Mouse (Mus musculus): ENCODE results near the gene Sarnp.

Gene Sarnp

GRCm38 (mm10) chr10:128821358-128822056 is 4.4 kb downstream of the Sarnp start, which contains the start of gene Ormdl2:
TSS of gene Ormdl2 (minus strand) at chr10:128821645.
- peak; percentile 99 for DNase-seq (ENCODE audit: low read depth)

- no peak for DNase-seq (ENCODE audit: low read depth)
These were observed 5.0 kb downstream of the Sarnp start for GRCm38 (mm10) chr10:128822135-128822534.

DNA sequence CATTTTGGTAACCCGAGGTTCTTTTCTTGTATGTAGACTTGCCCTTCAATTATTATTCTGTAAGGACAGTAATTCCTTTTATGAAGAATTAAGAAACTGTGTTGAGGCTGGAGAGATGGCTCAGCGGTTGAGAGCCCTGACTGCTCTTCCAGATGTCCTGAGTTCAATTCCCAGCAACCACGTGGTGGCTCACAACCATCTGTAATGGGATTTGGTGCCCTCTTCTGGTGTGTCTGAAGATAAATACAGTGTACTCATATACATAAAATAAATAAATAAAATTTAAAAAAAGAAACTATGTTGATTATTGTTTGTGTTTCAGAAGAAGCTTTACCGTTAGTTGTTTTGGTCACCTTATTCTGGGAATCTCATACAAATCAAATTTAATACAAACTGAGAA is 6.0 kb downstream of the Sarnp start:
- peak; percentile 20 for DNase-seq (ENCODE audit: low read depth)

- DNase-seq (ENCODE audit: low read depth) = peak; percentile 32
These were observed 6.7 kb downstream of the Sarnp start for GRCm38 (mm10) chr10:128823821-128824220.

DNA sequence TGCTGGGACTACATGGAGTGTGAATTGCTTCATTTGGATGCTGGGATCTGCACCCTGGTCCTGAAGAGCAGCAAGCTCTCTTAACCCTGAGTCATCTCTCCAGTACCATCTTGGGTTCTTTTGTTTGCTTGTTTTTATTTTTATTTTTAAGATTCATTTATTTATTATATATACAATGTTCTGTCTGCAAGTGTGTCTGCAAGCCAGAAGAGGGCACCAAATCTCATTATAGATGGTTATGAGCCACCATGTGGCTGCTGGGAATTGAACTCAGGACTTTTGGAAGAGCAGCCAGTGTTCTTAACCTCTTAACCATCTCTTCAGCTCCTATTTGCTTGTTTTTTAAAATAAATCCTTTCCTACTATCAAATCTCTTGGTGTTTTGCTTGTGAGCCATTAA is 20.3 kb downstream of the Sarnp start:
- peak; percentile 18 for DNase-seq (ENCODE audit: low read depth)

GRCm38 (mm10) chr10:128839434-128839833 is 22.3 kb downstream of the Sarnp start:
- DNase-seq (ENCODE audit: low read depth) = no peak

- DNase-seq (ENCODE audit: low read depth) = no peak
These were observed 23.5 kb downstream of the Sarnp start for GRCm38 (mm10) chr10:128840612-128841011.

DNA sequence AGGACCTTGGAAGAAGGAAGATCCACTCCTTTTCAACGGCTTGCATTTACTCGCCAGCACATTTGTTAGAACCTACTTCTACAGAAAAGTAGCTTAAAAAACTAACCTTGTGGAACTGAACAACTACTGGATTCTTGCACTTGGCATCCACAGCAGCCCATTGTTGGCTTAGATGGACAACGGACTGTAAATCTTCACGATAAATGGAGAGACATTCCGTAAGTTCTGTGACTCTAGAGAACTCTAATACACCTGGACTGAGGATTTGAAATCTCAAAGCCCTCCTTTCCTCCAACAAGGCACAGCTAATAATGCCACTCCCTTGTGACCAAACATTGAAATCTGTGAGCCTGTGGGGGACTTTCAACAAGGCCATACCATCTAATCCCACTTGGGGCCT is 26.1 kb downstream of the Sarnp start:
- no peak for DNase-seq (ENCODE audit: low read depth)

DNA sequence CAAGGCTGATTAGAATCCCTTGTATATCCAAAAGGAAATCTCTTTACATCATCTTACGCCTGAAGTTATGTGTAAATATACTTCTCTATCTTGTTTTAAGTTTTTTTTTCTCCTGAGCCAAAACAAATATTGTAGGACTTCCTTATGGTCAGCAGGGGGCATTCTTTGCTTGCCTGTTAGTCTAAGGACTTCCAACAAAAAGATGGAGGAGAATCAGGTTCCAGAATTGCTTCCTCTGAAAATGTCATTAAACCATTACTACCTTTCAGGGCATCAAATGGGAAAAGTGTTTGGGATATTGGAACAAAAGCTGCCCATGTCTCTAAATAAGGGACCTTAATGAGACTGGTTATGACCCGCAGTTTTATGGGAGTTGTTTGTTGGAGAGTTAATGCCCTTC is 28.4 kb downstream of the Sarnp start:
- DNase-seq (ENCODE audit: low read depth) = peak; percentile 57

GRCm38 (mm10) chr10:128846664-128847063 is 29.5 kb downstream of the Sarnp start:
- no peak for DNase-seq (ENCODE audit: low read depth)

DNA sequence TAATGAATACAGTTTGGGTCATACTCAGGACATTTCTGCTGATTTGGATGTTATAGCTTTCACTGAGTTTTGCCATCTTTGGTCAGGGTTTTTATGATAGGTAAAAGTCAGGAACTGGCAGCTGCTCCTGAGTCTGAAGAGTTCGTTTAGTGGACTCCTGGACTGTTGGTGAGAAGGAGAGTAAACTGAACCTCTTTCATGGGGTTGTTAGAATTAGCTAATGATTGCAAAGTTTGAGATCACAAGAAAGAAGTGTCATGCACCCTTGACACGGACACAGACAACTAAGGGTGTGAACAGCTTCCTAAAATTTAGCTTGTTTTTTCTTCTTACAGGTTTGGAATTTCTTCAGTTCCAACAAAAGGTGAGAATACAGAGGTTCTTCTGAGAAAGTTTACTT is 31.3 kb downstream of the Sarnp start:
- DNase-seq (ENCODE audit: low read depth) = no peak

GRCm38 (mm10) chr10:128850339-128850738 is 33.2 kb downstream of the Sarnp start:
- no peak for DNase-seq (ENCODE audit: low read depth)

- no peak for DNase-seq (ENCODE audit: low read depth)
These were observed 44.0 kb downstream of the Sarnp start for GRCm38 (mm10) chr10:128861176-128861575.

- peak; percentile 35 for DNase-seq (ENCODE audit: low read depth)
These were observed 48.9 kb downstream of the Sarnp start for GRCm38 (mm10) chr10:128866042-128866441.

GRCm38 (mm10) chr10:128866518-128866917 is 49.4 kb downstream of the Sarnp start:
- peak; percentile 60 for DNase-seq (ENCODE audit: low read depth)

GRCm38 (mm10) chr10:128870341-128870740 is 53.2 kb downstream of the Sarnp start:
- DNase-seq (ENCODE audit: low read depth) = no peak

DNA sequence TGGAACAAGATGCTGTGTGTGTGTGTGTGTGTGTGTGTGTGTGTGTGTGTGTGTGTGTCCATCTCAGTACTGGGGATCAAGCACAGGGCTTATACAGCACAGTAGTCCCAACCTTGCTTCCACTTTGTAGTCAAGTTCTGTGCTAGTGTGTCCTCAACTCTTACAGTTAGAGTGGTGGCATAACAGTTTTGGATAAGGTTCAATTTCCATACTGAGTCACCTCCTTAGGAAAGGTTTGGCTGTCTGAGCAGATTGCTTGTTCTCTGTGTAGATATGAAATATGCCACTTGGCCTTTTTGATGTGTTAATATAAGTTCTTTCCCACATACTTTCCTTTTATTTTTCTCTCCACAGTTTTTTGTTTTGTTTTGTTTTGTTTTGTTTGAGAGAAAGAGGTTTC is 61.2 kb downstream of the Sarnp start:
- DNase-seq (ENCODE audit: low read depth) = no peak

GRCm38 (mm10) chr10:128878811-128879210 is 61.7 kb downstream of the Sarnp start:
- DNase-seq (ENCODE audit: low read depth) = no peak

- DNase-seq (ENCODE audit: low read depth) = no peak
These were observed 64.9 kb downstream of the Sarnp start for GRCm38 (mm10) chr10:128882067-128882466.

DNA sequence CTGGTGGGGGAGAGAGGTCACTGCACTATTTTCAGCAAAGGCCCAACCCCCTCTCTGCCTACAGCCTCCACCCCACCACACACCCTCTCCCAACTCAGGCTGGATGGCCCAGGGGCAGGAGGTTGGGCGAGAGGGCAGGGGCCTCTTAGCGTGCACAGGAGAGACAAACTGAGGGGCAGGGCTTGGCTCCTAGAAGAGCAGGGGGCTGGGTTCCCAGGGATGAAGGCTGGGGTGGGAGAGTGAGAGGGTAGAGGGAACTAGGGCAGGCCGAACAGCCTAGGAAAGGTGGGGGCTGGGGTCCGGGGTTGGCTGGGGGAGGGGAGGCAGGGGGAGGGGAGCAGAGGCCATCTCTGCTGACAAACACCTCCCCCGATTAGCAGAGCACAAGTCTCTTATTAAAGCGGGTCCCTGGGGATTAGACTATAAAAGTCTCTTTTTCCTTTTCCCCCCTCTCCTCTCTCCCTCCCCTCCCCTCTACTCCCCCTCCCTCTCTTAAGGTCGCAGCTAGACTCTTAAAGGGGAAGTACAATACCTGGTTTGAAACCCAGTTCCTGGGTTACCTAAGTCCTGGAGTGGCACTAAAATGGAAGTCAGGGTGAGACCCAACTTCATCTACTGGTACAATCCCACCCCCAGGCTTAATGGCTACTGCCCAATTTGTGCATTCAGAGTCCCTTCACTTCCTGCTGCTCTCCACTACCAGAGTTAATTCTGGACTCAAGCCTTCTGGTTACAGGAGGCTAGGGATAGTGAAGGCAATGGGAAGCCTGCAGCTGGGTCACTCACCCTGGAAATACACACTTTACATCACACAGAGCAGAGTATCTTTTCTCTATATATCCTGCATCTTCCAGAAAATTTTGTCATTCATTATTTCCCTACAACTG is 72.1 kb downstream of the Sarnp start:
- DNase-seq (ENCODE audit: low read depth) = peak; percentile 22

DNA sequence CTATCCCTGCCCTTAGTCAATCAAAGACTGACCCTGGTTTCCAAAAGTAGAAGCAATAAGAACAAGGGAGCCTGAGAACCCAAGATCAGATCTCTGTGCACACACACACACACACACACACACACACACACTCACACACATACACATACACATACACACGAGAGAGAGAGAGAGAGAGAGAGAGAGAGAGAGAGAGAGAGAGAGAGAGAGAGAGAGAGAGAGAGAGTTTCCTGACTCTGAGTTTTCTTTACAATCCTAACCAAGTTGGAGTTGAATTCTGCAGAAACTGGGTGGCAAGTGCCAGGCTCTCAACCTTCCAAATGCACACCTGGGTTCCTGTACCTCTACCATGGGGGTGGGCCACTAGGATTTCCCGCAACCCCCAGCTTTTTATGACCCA is 72.7 kb downstream of the Sarnp start:
- DNase-seq (ENCODE audit: low read depth) = no peak

DNA sequence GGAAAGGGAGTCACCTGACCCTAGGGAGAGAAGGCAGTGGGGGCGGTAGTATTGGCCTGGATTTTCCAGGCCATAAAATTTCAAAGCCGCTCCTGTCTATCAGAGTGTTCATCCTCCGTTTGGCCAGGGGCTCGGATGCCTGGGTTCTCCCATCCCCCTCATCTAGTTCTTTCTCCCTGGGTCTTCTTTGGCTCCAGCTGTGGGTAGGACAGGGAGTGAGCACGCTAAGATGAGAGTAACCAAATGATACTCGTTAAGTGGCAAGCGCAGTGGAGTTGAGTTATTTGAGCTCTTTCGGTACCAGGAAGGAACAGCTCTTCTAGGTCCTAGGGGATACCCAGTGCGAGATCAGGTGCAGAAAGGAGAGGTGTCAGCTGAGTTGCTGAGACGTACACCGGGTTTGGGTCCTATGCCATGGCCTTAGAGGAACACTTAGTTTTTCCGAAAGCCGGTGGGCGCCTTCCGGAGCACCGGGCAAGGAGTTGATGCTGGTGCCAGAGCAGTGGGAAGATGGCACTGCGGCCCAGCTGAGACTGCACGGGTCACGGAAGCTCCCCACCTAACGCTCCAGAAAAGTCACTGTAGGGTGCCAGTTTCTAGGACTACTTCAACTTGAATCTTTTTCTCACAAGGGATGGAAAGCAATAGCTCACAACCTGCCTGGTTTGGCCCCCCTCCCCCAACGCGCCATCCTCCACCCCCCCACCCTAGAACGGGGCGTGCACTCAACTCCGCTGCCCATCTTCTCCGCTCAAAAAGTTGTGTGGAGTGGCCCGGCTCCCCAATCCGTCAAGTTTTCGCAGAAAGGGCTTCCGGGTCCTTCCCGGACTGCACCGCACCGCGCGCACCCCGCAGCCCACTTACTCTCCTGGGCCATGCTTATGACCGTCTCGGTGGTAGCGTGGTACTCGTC is 73.5 kb downstream of the Sarnp start:
- DNase-seq (ENCODE audit: low read depth) = peak; percentile 64

All from induced T-regulatory cell, adult 2 months (primary cell).